ENCODE assay signal across 11 mouse cellular contexts in genomic region chr6:136545284-136545870, GRCm38 (mm10). TPM values are rescaled to one million over a fixed set of nuclear protein-coding genes. Genes with fewer than 3 reads are reported as not detected.
DNase-seq lines count a peak whose midpoint lies in the region; ATAC-seq and TF ChIP-seq lines count a peak whose summit lies in the region.
"Had no signal": no experiment of that assay in that cellular context is flagged by ENCODE, and none has a peak within 500 bp of the region (broad histone marks: within the 10 kb centered on the region; RNA-seq: fewer than 3 reads in every experiment).

No protein-coding gene starts in this region.

- H3K27ac ChIP-seq in cerebellum, adult 2 months (ENCODE audit: insufficient read depth, low read length): peak overlapping the region; percentile 40; the same call in 1 of the 2 replicates
- H3K27ac ChIP-seq in liver, embryonic 12.5 days: peak overlapping the region; percentile 36; the same call in 1 of the 2 replicates
- no peak overlapping the region for H3K27ac ChIP-seq in liver, postnatal 0 days (ENCODE audit: low read depth)
- peak overlapping the region; percentile 69 for H3K27ac ChIP-seq in hindbrain, embryonic 12.5 days
- H3K27ac ChIP-seq in neural tube, embryonic 12.5 days: peak overlapping the region; percentile 50; the same call in 1 of the 2 replicates
- H3K27ac ChIP-seq: intestine, embryonic 15.5 days; liver, embryonic 13.5 days had no signal

- ATAC-seq in liver, embryonic 12.5 days: no peak
- ATAC-seq in liver, postnatal 0 days: no peak
- ATAC-seq in hindbrain, embryonic 12.5 days (ENCODE audit: low FRiP score): no peak
- no peak for ATAC-seq in neural tube, embryonic 12.5 days (ENCODE audit: low FRiP score, low read depth)
- no peak for ATAC-seq in erythroid progenitor cell, adult 5-6 weeks (replicated peaks; ENCODE audit: low FRiP score, poor library complexity, severe bottlenecking)
- ATAC-seq: intestine, embryonic 15.5 days had no signal

- H3K9ac ChIP-seq in liver, embryonic 12.5 days: no peak overlapping the region
- no peak overlapping the region for H3K9ac ChIP-seq in liver, postnatal 0 days (replicated peaks)
- no peak overlapping the region for H3K9ac ChIP-seq in hindbrain, embryonic 12.5 days
- H3K9ac ChIP-seq in neural tube, embryonic 12.5 days: no peak overlapping the region
- H3K9ac ChIP-seq: intestine, embryonic 15.5 days; liver, embryonic 13.5 days had no signal

- no peaks in the 10 kb centered on the region for H3K27me3 ChIP-seq in cerebellum, adult 2 months (ENCODE audit: control insufficient read depth, insufficient read depth, low read length)
- H3K27me3 ChIP-seq in liver, embryonic 12.5 days (replicated peaks): no peaks in the 10 kb centered on the region
- no peaks in the 10 kb centered on the region for H3K27me3 ChIP-seq in liver, postnatal 0 days (ENCODE audit: insufficient read depth, low read length)
- H3K27me3 ChIP-seq in hindbrain, embryonic 12.5 days: no peaks in the 10 kb centered on the region
- H3K27me3 ChIP-seq in neural tube, embryonic 12.5 days (replicated peaks): no peaks in the 10 kb centered on the region
- H3K27me3 ChIP-seq: intestine, embryonic 15.5 days; liver, embryonic 13.5 days had no signal

- no peak overlapping the region for H3K4me3 ChIP-seq in cerebellum, adult 2 months (replicated peaks; ENCODE audit: insufficient read depth, low read depth, low read length)
- no peak overlapping the region for H3K4me3 ChIP-seq in liver, embryonic 12.5 days
- H3K4me3 ChIP-seq in liver, postnatal 0 days (ENCODE audit: low read depth, low read length): no peak overlapping the region
- no peak overlapping the region for H3K4me3 ChIP-seq in hindbrain, embryonic 12.5 days
- H3K4me3 ChIP-seq in neural tube, embryonic 12.5 days: no peak overlapping the region
- H3K4me3 ChIP-seq: intestine, embryonic 15.5 days; liver, embryonic 13.5 days had no signal

- no peak overlapping the region for H3K4me2 ChIP-seq in liver, embryonic 12.5 days
- no peak overlapping the region for H3K4me2 ChIP-seq in liver, postnatal 0 days (ENCODE audit: low read depth, low read length)
- no peak overlapping the region for H3K4me2 ChIP-seq in hindbrain, embryonic 12.5 days (replicated peaks)
- no peak overlapping the region for H3K4me2 ChIP-seq in neural tube, embryonic 12.5 days (replicated peaks)
- H3K4me2 ChIP-seq: intestine, embryonic 15.5 days; liver, embryonic 13.5 days had no signal

- 66% methylated on average over 11 of the region's 11 CpGs for WGBS in cerebellum, adult 2 months
- 92% methylated on average over 11 of the region's 11 CpGs for WGBS in liver, embryonic 12.5 days (ENCODE audit: insufficient replicate concordance)
- WGBS in liver, postnatal 0 days (ENCODE audit: insufficient replicate concordance): 90% methylated on average over 11 of the region's 11 CpGs
- 71% methylated on average over 11 of the region's 11 CpGs for WGBS in hindbrain, embryonic 12.5 days
- 78% methylated on average over 11 of the region's 11 CpGs for WGBS in neural tube, embryonic 12.5 days

- peaks cover 14% of the 10 kb centered on the region for H3K36me3 ChIP-seq in liver, embryonic 12.5 days
- peaks cover 5% of the 10 kb centered on the region for H3K36me3 ChIP-seq in liver, postnatal 0 days (replicated peaks; ENCODE audit: insufficient read depth, low read length)
- no peaks in the 10 kb centered on the region for H3K36me3 ChIP-seq in hindbrain, embryonic 12.5 days
- no peaks in the 10 kb centered on the region for H3K36me3 ChIP-seq in neural tube, embryonic 12.5 days
- H3K36me3 ChIP-seq: intestine, embryonic 15.5 days had no signal

- DNase-seq in cerebellum, adult 2 months: no peak
- DNase-seq in cerebellum, adult 11 months: no peak
- no peak for DNase-seq in liver, postnatal 0 days
- no peak for DNase-seq in frontal cortex, postnatal 14 days (ENCODE audit: low spot score in 2 of 2)
- DNase-seq: cerebellum, adult 9-11 months; liver, embryonic 13.5 days had no signal

- TF ChIP-seq CTCF in cerebellum, adult 2 months (IDR thresholded peaks at IDR 0.05; ENCODE audit: borderline replicate concordance, insufficient read depth, low read depth, low read length): no peak
- no peak for TF ChIP-seq CTCF in liver, postnatal 0 days (IDR thresholded peaks at IDR 0.05; ENCODE audit: low read depth)

- no peak for TF ChIP-seq EP300 in liver, postnatal 0 days (IDR thresholded peaks at IDR 0.05; ENCODE audit: low read depth)

- no peaks in the 10 kb centered on the region for H3K9me3 ChIP-seq in liver, embryonic 12.5 days (replicated peaks)
- H3K9me3 ChIP-seq in liver, postnatal 0 days (ENCODE audit: low read length): no peaks in the 10 kb centered on the region
- no peaks in the 10 kb centered on the region for H3K9me3 ChIP-seq in hindbrain, embryonic 12.5 days (replicated peaks)
- H3K9me3 ChIP-seq in neural tube, embryonic 12.5 days: no peaks in the 10 kb centered on the region
- H3K9me3 ChIP-seq: intestine, embryonic 15.5 days; liver, embryonic 13.5 days had no signal

- peaks cover 16% of the 10 kb centered on the region for H3K4me1 ChIP-seq in cerebellum, adult 2 months (ENCODE audit: control insufficient read depth, insufficient read depth, low read length)
- H3K4me1 ChIP-seq in liver, embryonic 12.5 days: peaks cover 55% of the 10 kb centered on the region
- peaks cover 15% of the 10 kb centered on the region for H3K4me1 ChIP-seq in liver, postnatal 0 days (ENCODE audit: insufficient read depth)
- peaks cover 39% of the 10 kb centered on the region for H3K4me1 ChIP-seq in hindbrain, embryonic 12.5 days
- H3K4me1 ChIP-seq in neural tube, embryonic 12.5 days: peaks cover 23% of the 10 kb centered on the region

- TF ChIP-seq POLR2A in cerebellum, adult 2 months (IDR thresholded peaks at IDR 0.05; ENCODE audit: borderline replicate concordance, insufficient read depth, low read length): no peak

RNA-seq across cellular contexts. Expression of gene Atf7ip, which starts 39.4 kb away (rescaled TPM):
- polyA plus RNA-seq in cerebellum, adult 2 months (2012; rRNA removed): 70.5 and 83.0 TPM in 2 replicates
- polyA plus RNA-seq in liver, embryonic 12.5 days (2016; fragmentation: Nextera tagmentation; extraction: Ambion mirVana): 23.2 and 24.8 TPM in 2 replicates
- 5.6 and 6.6 TPM in 2 replicates for polyA plus RNA-seq in liver, postnatal 0 days (2015; fragmentation: Nextera tagmentation; extraction: Ambion mirVana)
- 63.8 and 77.2 TPM in 2 replicates for polyA plus RNA-seq in hindbrain, embryonic 12.5 days (2016; fragmentation: Nextera tagmentation; extraction: Ambion mirVana)
- polyA plus RNA-seq in neural tube, embryonic 12.5 days (2016; fragmentation: Nextera tagmentation; extraction: Ambion mirVana): 49.2 and 56.4 TPM in 2 replicates
- total RNA-seq in erythroid progenitor cell, adult 5-6 weeks (2015; ENCODE audit: low replicate concordance): 260 and 305 TPM in 2 replicates
- 311 and 332 TPM in 2 replicates for total RNA-seq in erythroid progenitor cell, adult 5-6 weeks (2017; ENCODE audit: low replicate concordance)
